Mouse (Mus musculus) stomach, postnatal 0 days (tissue): ENCODE measurements around the gene Pcdh7. TPM values are rescaled to one million over a fixed set of nuclear protein-coding genes. Genes with fewer than 3 reads are reported as not detected.
A peak's percentile ranks its signal among the peaks of the same experiment; 100 is the strongest.

Experiments used
- ATAC-seq: fragments of 200-750 bp; cut with Nextera tagmentation; 2 replicates; pipeline ENCODE4 v1.8.0; 2017; ENCODE audit not compliant: low FRiP score, low TSS enrichment
- DNase-seq: peaks from one replicate; pipeline ENCODE4 v3.0.0-alpha.2; 2016; ENCODE audit warnings: low spot score
- H3K27ac ChIP-seq: fragments of 300-500 bp; sonication (generic); replicated peaks from 2 replicates; pipeline ENCODE4 v1.5.1; 2014; ENCODE audit warnings: mild to moderate bottlenecking, control low read depth
- H3K27me3 ChIP-seq: fragments of 300-500 bp; sonication (generic); 2 replicates; pipeline ENCODE4 v1.6.1; 2014; ENCODE audit warnings: low read length; ENCODE audit not compliant: control insufficient read depth, insufficient read depth
- H3K36me3 ChIP-seq: fragments of 300-500 bp; sonication (generic); 2 replicates; pipeline ENCODE4 v1.6.1; 2014; ENCODE audit warnings: low read length, mixed read lengths; ENCODE audit not compliant: control insufficient read depth, insufficient read depth
- H3K4me1 ChIP-seq: fragments of 300-500 bp; sonication (generic); replicated peaks from 2 replicates; pipeline ENCODE4 v1.6.1; 2014; ENCODE audit warnings: antibody characterized with exemption; ENCODE audit not compliant: control insufficient read depth, insufficient read depth
- H3K4me2 ChIP-seq: fragments of 300-500 bp; sonication (generic); replicated peaks from 2 replicates; pipeline ENCODE4 v1.6.1; 2014; ENCODE audit warnings: low read depth, mild to moderate bottlenecking, control low read depth, moderate library complexity
- H3K4me3 ChIP-seq: fragments of 300-500 bp; sonication (generic); 2 replicates; pipeline ENCODE4 v1.5.1; 2014; ENCODE audit warnings: low read depth, low read length, control low read depth
- H3K9ac ChIP-seq: fragments of 300-500 bp; sonication (generic); 2 replicates; pipeline ENCODE4 v1.6.1; 2014; ENCODE audit warnings: mild to moderate bottlenecking, low read length, control low read depth, mixed read lengths
- H3K9me3 ChIP-seq: fragments of 300-500 bp; sonication (generic); 2 replicates; pipeline ENCODE4 v1.6.1; 2016; ENCODE audit warnings: low read length; ENCODE audit not compliant: control insufficient read depth
- CTCF ChIP-seq: IDR thresholded peaks from 2 replicates; pipeline ENCODE4 v1.5.1; 2016; ENCODE audit warnings: antibody characterized with exemption, low read depth, mild to moderate bottlenecking, moderate library complexity
- EP300 ChIP-seq: optimal IDR thresholded peaks from 2 replicates; pipeline ENCODE3; 2016; ENCODE audit warnings: antibody characterized with exemption
- WGBS: fragments of 180-500 bp; shearing (Covaris S2); extraction: QIAGEN DNeasy Blood & Tissue Kit; methylation state at CpG from one replicate; pipeline ENCODE4 v1.1.7; 2014; 5-methylcytosine and 5-hydroxymethylcytosine counted together
- polyA plus RNA-seq: library from polyadenylated mRNA; unstranded; fragments of >200 nt; fragmentation: Nextera tagmentation; extraction: Ambion mirVana; gene quantifications from 2 replicates; pipeline ENCODE4 v1.2.1, GENCODE M21; 2015

Gene Pcdh7
- polyA plus RNA-seq, 1 experiment from 2014 or later: 6.4 TPM

GRCm38 (mm10) chr5:57719594-57720185, 1.9 kb downstream of the Pcdh7 start:
- ATAC-seq (no peak), DNase-seq (peak; percentile 53)
- H3K4me3 ChIP-seq: peak overlapping the region; percentile 64
- peak overlapping the region; percentile 58 for H3K9ac ChIP-seq
- H3K36me3 ChIP-seq: no peaks in the 10 kb centered on the region
- no peak overlapping the region for H3K27ac ChIP-seq
- H3K27me3 ChIP-seq: peaks cover 2% of the 10 kb centered on the region; the same call in 1 of the 2 replicates
- TF ChIP-seq CTCF (peak; percentile 69), EP300 (no peak)
- H3K4me2 ChIP-seq: peak overlapping the region; percentile 80
- no peaks in the 10 kb centered on the region for H3K9me3 ChIP-seq
- H3K4me1 ChIP-seq: no peaks in the 10 kb centered on the region
- under 1% methylated on average over 43 of the region's 59 CpGs for WGBS

- Histone ChIP-seq H3K27ac (no peak overlapping the region), H3K9me3 (no peaks in the 10 kb centered on the region), H3K4me3 (peak overlapping the region; percentile 64), H3K27me3 (peaks cover 2% of the 10 kb centered on the region; the same call in 1 of the 2 replicates), H3K9ac (peak overlapping the region; percentile 58), H3K4me1 (no peaks in the 10 kb centered on the region), H3K36me3 (no peaks in the 10 kb centered on the region), H3K4me2 (peak overlapping the region; percentile 80)
- no peak for ATAC-seq
- DNase-seq: no peak
- TF ChIP-seq EP300: no peak
- no peak for TF ChIP-seq CTCF
- WGBS: 5% methylated on average over 34 of the region's 34 CpGs
Observed at GRCm38 (mm10) chr5:57720206-57720880, 2.6 kb downstream of the Pcdh7 start.

GRCm38 (mm10) chr5:57721148-57721712, 3.5 kb downstream of the Pcdh7 start:
- Histone ChIP-seq H3K4me2 (peak overlapping the region; percentile 80), H3K9me3 (no peaks in the 10 kb centered on the region), H3K4me1 (no peaks in the 10 kb centered on the region), H3K9ac (0 out of 2 replicates have a peak overlapping the region, but pooled peaks have one; percentile 58), H3K27ac (no peak overlapping the region), H3K27me3 (peaks cover 2% of the 10 kb centered on the region; the same call in 1 of the 2 replicates), H3K4me3 (peak overlapping the region; percentile 64), H3K36me3 (no peaks in the 10 kb centered on the region)
- TF ChIP-seq CTCF (no peak), EP300 (no peak)
- ATAC-seq: no peak
- DNase-seq: no peak
- 41% methylated on average over 8 of the region's 8 CpGs for WGBS

GRCm38 (mm10) chr5:57721927-57722326, 4.2 kb downstream of the Pcdh7 start:
- 23% methylated on average over 6 of the region's 6 CpGs for WGBS
- H3K27ac ChIP-seq: no peak overlapping the region
- H3K27me3 ChIP-seq: peaks cover 2% of the 10 kb centered on the region; the same call in 1 of the 2 replicates
- H3K4me3 ChIP-seq: peak overlapping the region; percentile 64
- H3K4me2 ChIP-seq: peak overlapping the region; percentile 80
- TF ChIP-seq EP300 (no peak), CTCF (no peak)
- H3K36me3 ChIP-seq: no peaks in the 10 kb centered on the region
- no peak overlapping the region for H3K9ac ChIP-seq
- DNase-seq (no peak), ATAC-seq (no peak)
- no peaks in the 10 kb centered on the region for H3K4me1 ChIP-seq
- no peaks in the 10 kb centered on the region for H3K9me3 ChIP-seq

GRCm38 (mm10) chr5:57733451-57733850, 15.7 kb downstream of the Pcdh7 start:
- H3K4me3 ChIP-seq: no peak overlapping the region
- ATAC-seq: no peak
- H3K9me3 ChIP-seq: no peaks in the 10 kb centered on the region
- H3K36me3 ChIP-seq: no peaks in the 10 kb centered on the region
- H3K27ac ChIP-seq: no peak overlapping the region
- no peak for TF ChIP-seq EP300
- no peak for TF ChIP-seq CTCF
- H3K4me2 ChIP-seq: no peak overlapping the region
- no peak for DNase-seq
- 48% methylated on average over 1 of the region's 1 CpGs for WGBS
- H3K9ac ChIP-seq: no peak overlapping the region
- H3K4me1 ChIP-seq: no peaks in the 10 kb centered on the region
- no peaks in the 10 kb centered on the region for H3K27me3 ChIP-seq

- ATAC-seq: no peak
- no peak for TF ChIP-seq EP300
- no peak for TF ChIP-seq CTCF
- DNase-seq: no peak
- Histone ChIP-seq H3K27me3 (no peaks in the 10 kb centered on the region), H3K4me3 (no peak overlapping the region), H3K4me1 (no peaks in the 10 kb centered on the region), H3K4me2 (no peak overlapping the region), H3K9ac (no peak overlapping the region), H3K36me3 (no peaks in the 10 kb centered on the region), H3K27ac (no peak overlapping the region), H3K9me3 (no peaks in the 10 kb centered on the region)
- 85% methylated on average over 6 of the region's 6 CpGs for WGBS
Observed at GRCm38 (mm10) chr5:57735723-57736122, 18.0 kb downstream of the Pcdh7 start.
